Mouse (Mus musculus): Measurements from ENCODE around the gene Hip1r.
A peak's percentile ranks its signal among the peaks of the same experiment; 100 is the strongest.

Gene Hip1r

DNA sequence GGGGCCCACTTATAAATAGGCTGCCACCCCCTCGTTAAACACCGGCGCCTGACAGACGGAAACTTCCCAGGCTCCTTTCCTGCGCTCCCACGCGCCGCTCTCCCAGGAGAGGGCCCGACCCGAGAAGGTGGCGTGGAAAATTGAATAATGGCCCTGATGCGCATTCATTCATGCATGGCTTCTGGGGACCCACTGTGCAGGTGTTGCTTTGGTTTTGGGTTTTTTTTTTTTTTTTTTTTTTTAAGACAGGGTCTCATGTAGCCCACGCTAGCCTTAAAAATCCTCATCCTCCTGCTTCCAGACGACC is 704 bp downstream of the Hip1r start:
- DNase-seq (ENCODE audit: low read depth), result no peak

DNA sequence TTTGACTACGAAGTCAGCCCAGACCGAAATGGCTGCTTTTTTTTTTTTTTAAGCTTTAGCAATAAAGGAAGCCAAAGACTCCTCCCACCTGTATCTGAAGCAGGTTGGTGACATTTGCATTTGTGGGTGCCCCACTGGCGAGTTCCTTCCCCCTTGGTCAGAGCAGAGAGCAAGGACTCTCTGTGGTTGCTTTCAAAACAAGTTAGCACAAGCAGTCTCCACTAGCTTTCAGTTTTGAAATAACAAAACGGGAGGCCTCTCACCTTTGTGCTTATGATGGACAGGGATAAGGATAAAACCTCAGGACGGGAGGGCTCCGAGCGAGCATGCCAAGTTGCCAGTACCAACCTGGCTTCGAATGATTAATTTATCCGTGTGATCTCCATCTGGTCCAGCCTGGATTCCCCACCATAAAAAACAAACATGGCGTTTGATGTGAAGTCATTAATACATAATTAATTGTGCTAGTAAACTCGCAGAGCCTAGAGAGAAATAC is 1.2 kb downstream of the Hip1r start:
- DNase-seq (ENCODE audit: low read depth), result peak; percentile 83

- DNase-seq (ENCODE audit: low read depth), result peak; percentile 38
Observed at GRCm38 (mm10) chr5:123975668-123976180, 2.3 kb downstream of the Hip1r start.

GRCm38 (mm10) chr5:123977231-123977630 is 3.8 kb downstream of the Hip1r start:
- DNase-seq (ENCODE audit: low read depth), result no peak

DNA sequence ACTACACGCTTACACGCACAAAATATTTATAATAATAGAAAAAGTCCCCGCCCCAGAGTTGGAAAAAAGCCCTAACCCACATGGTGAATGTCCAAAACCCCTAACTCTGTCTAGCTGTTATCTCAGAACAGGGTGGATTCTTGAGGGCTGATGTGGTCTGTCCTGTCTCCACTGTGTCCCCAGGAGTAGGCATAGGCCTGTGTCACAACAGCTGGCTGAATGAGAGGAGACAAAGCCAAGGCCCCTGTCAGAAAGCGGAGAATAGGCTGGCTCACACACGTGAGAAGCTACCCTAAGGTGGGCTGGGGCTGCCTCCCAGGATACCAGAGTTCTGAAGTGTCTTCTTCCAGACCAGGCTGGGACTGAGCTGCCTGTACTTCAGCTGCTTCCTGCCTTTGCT is 4.7 kb downstream of the Hip1r start:
- no peak for DNase-seq (ENCODE audit: low read depth)

GRCm38 (mm10) chr5:123979221-123979979 is 6.0 kb downstream of the Hip1r start:
- DNase-seq (ENCODE audit: low read depth), result peak; percentile 60

DNA sequence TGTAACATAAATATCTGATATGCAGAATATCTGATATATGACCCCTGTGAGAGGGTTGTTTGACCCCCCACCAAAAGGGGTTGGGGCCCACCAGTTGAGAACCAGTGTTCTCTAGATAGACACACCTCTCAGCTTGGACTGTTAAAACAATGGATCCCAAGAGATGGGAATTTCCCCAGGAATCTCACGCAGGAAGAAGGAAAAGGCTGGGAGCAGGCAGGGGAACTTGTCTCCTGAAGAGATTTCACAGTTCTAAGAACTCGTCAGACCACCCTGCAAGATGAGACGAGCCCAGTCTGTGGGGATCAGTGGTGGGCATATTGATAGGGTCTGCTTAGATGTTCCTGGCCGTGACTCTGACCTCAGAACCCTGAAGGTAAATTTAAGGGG is 6.5 kb downstream of the Hip1r start:
- no peak for DNase-seq (ENCODE audit: low read depth)

- DNase-seq (ENCODE audit: low read depth), result peak; percentile 62
Observed at GRCm38 (mm10) chr5:123980521-123981249, 7.3 kb downstream of the Hip1r start.

GRCm38 (mm10) chr5:123981250-123981554 is 7.8 kb downstream of the Hip1r start:
- no peak for DNase-seq (ENCODE audit: low read depth)

- DNase-seq (ENCODE audit: low read depth), result no peak
Observed at GRCm38 (mm10) chr5:123982838-123983237, 9.4 kb downstream of the Hip1r start.

DNA sequence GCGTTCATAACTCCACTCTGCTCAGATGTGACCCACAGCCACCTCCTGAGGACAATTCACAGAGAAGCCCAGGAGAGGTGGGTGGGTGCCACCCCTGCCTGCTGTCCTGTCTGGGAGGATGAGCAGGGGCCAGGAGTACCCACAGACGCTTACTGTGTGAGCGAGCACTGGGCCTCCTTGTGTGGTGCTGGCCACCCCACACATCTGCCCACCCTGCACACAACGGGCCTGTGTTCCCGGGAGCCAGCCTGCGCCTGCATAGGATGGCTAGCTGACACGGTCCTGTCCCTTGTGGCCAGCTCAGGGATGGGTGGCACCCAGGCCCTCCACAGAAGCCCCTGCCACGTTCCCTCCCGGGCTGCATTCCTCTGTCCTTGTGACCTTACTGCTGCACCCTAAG is 12.0 kb downstream of the Hip1r start:
- no peak for DNase-seq (ENCODE audit: low read depth)

DNA sequence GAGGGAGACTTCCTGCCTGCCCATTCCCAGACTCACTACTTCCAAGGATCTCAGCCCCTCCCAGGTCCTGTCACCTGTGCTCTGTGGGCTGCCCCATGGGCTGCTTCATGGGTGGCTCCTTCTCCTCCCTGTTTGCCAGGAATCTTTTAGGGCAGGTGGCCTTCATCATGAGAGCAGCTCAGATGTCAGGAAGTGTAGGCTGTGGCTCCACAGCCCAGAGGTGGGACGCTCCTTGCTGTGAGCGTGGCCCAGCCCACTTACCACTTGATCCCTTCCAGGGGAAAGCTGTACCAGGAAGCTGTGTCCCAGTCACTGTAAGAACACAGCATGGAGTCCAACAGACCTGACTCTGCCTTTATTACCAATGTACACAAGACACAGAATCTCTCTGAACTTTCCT is 13.5 kb downstream of the Hip1r start:
- no peak for DNase-seq (ENCODE audit: low read depth)

GRCm38 (mm10) chr5:123987511-123987910 is 14.1 kb downstream of the Hip1r start:
- no peak for DNase-seq (ENCODE audit: low read depth)

GRCm38 (mm10) chr5:123989941-123990885 is 16.8 kb downstream of the Hip1r start:
- no peak for DNase-seq (ENCODE audit: low read depth)

DNA sequence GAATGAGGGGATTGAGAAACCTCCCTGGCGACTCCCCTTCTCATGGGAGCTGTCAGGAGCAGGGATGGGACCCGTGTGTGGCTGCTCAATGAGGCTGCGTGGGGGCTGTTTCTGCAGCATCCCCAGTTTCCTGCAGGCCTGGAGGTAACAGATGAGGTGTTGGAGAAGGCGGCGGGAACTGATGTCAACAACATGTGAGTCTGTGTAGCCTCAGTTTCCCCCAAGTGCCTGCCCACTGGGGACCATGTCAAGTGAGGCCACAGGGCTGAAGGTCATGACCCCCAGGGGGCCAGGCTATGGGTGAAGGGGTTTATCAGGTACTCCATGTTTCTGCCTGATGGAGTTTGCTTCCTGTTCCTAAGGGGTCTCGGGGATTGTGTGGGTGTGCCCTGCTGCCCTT is 17.9 kb downstream of the Hip1r start:
- no peak for DNase-seq (ENCODE audit: low read depth)

DNA sequence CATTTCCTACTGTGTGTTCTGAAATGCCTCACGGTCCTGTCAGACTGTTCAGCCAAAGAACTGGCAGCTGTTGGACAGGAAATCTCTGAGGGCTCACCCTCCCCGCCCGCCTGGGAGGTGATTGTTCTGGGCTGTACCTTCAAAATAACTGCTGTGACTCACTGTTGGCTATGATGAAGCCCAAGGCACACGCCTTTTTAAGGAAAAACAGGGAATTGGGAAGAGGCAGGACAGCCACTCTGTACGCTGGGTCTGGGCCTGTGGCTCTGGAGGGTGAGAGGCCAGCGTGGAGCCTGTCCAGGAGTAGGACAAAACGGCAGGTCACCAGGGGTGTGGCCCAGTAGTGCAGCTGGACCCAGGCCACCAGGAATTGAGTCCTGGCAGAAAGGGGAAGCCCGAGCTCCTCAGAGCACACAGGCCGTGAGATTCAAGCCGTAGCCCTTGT is 18.8 kb downstream of the Hip1r start:
- DNase-seq (ENCODE audit: low read depth), result peak; percentile 49

DNA sequence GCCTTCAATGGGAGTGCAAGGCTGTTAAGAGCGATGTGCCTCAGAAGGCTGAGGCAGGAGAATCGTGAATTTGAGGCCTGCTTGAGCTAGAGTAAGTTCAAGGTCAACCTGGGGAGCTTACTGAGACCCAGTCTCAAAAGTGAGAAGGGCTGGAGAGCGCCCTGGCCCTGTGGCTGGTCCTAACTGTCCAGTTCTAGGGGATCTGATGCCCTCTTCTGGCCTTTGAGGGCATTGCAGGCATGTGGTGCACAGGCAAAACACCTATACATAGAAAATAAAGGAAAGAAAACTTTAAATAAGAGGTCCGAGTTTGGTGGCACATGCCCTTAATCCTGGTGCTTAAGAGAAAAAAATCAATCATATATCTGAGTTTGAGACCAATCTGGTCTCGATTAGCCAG is 19.4 kb downstream of the Hip1r start:
- peak; percentile 79 for DNase-seq (ENCODE audit: low read depth)

DNA sequence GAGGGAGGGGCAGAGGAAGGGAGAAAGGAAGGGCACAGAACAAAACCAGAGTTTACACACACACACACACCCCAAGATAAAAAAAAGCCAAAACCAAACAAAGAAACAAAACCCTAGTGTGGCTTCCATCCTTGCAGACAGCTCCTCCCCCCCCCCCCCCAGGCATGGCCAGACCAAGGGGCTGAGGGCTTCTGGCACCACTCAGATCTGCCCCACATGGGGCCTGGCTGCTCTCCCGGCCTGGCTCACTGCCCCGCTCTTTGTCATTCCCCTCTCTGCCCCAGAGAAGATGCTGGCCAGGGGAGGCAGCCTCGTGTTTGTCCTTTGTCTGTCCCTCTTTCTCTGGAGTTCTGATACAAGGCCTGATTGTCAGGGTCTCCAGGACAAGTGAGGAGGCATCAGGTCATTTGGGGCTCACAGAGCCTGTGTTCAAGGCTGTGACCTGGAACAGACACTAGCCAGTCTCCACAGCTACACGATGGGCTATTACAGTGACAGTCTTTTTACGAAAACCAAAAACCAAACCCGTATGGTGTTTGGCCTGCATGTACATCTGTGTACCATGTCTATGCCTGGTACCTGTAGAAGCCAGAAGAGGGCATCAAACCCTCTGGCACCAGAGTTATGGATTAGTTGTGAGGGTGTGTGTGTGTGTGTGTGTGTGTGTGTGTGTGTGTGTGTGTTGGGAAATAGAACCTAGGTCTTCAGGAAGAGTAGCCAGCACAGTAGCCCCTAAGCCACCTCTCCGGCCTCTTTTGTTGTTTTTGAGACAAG is 20.0 kb downstream of the Hip1r start:
- DNase-seq (ENCODE audit: low read depth), result no peak

DNA sequence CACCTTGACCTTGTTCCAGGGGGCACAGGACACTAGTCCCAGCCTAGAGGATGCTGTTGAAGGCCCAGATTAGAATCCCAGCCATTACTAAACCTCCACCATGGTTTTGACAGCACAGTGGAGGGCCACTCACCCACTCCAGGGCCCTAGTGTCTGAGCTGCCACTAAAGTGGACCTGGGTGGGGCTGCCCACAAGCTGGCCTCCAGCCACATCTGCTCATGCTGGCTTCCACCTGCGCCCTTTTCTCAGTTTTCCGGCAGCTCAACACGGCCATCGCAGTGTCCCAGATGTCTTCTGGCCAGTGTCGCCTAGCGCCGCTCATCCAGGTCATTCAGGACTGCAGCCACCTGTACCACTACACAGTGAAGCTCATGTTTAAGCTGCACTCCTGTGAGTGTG is 21.0 kb downstream of the Hip1r start:
- no peak for DNase-seq (ENCODE audit: low read depth)

DNA sequence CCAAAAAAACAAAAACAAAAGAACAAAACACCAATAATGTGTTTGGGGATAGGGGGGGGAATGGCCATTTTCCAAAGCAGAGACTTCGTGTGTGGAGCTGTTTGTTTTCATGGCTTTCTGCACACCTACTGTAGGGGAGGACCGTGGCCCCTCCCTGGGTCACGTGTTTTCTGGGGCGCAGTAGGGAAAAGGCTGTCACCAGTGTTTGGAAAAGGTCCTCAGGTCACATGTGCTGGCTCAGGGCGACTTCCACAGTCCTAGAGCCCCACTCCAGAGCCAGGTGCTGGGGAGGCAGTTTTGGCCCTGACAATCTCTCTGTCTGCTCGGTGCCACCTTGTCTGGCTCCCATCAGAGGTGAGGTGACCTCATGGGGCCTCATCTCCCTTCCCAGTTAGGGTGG is 22.0 kb downstream of the Hip1r start:
- DNase-seq (ENCODE audit: low read depth), result no peak

- DNase-seq (ENCODE audit: low read depth), result no peak
Observed at GRCm38 (mm10) chr5:123996194-123996593, 22.8 kb downstream of the Hip1r start.

GRCm38 (mm10) chr5:123996695-123997094 is 23.3 kb downstream of the Hip1r start:
- no peak for DNase-seq (ENCODE audit: low read depth)

Data from 416B (cell line).